Mouse (Mus musculus): ENCODE data around the gene Ccr10.
"Not testable (repeated sequence)": the region's sequence is repeated elsewhere in the genome, so short reads cannot be mapped to it uniquely, and the experiment has no call there.

Gene Ccr10

DNA sequence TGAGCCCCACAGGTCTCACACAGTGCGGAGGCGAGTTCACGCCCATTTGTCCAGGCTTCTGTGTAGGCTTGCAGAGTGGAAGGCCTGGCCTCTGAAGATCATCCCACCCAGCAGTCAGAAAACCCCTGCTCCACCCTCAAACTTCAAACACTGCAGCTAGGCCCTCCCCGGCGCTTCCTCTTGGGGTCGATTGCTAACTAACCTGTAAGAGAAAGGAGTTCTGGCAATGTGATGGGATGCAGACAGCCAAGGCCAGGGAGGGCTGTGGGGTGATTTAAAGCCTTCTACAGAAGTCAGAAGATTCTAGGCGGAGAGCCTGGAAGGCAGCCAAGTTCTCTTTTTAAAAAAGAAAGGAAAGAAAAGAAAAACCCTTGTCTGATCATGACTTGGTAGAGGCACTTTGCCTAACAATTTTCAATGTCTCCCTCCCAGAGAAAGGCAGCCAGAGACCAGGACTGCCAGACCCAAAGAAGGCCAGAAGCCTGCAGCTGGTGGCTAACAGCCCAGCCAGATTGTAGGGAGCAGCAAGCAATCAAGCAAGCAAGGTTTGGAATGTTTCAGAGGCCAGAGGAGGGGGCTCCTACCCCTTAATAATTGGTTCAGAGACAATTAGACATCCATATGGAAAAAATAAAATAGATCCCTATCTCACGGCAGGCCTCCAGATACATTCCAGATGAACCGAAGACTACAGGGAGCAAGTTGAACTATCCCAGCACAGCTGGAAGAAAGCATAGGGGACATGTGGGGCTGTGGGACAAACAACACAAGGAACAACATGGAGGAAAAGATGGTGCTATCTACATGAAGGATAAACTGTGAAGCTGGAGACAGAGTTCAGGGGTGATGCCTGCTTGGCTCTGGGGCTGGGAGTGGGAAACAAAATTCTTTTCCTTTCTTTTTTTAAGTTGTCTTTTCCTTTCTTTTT lies 25.8 kb downstream of the Ccr10 start:
- DNase-seq, result peak; percentile 19

DNA sequence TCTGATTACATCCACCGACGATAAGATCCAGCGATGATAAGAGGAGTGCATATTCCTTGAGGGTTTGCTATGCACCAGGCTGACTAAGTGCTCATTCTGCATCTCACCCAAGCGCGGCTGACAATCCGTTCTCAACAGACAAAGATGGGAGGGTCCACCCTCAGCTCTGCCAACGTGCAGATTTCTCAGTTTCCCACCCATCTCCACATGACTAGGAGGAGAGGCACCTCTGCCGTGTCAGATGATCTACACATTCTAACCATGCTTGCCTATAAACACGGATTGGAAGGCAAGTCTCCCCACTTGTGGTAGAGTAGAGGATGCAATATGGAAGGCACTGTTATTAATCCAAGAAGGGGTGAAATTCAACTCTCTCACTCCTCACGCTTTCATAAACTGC lies 26.5 kb downstream of the Ccr10 start:
- no peak for DNase-seq

DNA sequence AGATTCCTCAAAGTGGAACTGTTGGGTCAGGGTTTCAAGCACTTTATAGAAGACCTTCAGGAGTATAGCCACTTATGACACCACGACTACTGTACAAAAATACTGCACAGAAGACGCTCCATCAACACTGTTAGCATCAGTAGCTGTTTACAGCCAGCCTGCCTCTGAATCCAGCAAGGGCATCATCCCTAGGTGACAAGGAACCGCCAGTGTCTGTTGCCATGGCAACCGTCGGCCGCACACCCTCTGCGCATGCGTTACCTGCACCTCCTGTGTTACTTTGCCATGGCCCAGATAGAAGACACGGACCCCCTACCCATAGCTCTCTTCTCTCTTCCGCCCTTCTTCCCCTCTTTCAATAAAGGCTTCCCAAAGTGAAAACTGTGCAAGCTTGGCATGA lies 28.9 kb downstream of the Ccr10 start:
- DNase-seq, result peak; percentile 52

DNA sequence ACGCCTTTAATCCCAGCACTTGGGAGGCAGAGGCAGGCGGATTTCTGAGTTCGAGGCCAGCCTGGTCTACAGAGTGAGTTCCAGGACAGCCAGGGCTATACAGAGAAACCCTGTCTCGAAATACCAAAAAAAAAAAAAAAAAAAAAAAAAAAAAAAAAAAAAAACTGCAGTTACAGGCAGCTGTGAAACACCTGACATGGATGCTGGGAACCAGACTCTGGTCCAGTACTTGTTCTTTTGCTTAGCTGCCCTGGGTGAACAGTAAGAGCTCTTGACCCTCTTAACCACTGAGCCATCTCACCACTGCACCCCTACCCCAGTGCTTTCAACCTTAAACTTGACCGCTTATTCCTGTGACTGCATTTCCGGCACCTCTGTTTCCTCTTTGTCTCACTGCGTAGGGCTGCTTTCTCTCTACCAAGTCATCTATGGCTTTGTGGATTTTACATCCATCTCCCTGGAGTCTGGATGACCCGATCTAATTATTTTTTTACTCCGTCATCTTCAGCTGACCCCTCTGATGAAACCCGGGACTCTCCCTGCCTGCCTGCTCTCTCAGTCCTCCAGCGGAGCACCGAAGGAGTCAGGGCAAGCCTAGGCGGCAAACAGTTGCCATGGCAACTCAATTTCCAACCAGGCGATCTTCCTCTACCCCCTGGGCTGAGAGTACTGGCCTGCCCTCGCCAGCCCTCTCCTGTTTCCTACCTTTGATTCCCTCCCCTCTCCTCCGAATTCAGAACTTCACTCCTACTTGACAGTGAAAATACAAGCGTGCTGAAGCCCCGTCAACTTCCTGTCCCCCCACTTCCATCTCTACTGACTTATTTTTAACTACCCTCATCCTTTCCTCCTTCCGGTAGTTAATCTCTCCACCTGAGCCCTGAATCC lies 31.7 kb downstream of the Ccr10 start:
- peak; percentile 73 for DNase-seq

DNA sequence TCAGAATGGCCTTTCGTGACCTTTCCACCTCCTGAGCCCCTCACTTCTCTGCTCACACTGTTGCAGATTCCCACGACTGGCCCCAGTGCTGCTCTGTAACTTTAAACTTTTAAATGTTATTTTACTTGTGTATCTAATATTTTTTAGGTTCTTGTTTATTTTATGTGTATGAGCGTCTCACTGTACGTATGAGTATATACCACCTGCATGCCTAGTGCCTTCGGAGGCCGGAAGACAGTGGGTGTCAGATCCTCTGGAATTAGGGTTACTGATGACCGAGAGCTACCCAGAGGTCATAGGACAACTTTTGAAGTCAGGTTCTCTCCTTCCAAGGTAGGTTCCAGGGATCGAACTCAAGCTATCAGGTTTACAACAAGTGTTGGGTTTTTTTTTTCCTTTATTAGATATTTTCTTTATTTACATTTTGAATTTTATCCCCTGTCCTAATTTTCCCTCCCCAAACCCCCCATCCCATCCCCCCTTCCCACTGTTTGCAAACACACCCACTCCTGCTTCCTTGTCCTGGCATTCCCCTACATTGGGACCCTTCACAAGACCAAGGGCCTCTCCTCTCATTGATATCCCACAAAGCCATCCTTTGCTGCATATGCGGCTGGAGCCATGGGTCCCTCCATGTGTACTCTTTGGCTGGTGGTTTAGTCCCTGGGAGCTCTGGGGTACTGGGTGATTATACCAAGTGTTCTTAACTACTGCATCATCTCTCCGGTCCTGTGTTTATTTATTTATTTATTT lies 32.9 kb downstream of the Ccr10 start:
- no peak for DNase-seq

DNA sequence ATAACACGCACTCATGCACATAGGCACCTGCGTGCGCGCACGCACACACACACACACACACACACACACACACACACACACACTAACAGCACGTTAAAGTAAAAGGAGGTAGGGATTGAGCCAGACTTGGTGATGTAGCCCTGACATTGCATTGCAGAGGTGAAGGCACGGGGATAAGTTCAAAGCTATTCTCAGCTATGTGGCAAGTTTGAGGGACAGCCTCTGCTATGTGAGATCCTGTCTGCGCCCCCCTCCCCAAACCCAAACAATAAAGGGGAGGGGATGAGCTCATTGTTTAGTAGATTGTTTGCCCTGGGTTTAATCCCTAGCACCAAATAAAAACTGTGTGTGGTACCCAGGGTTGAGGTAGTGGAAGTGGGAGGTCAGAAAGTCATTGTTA lies 34.2 kb downstream of the Ccr10 start:
- DNase-seq, result no peak

DNA sequence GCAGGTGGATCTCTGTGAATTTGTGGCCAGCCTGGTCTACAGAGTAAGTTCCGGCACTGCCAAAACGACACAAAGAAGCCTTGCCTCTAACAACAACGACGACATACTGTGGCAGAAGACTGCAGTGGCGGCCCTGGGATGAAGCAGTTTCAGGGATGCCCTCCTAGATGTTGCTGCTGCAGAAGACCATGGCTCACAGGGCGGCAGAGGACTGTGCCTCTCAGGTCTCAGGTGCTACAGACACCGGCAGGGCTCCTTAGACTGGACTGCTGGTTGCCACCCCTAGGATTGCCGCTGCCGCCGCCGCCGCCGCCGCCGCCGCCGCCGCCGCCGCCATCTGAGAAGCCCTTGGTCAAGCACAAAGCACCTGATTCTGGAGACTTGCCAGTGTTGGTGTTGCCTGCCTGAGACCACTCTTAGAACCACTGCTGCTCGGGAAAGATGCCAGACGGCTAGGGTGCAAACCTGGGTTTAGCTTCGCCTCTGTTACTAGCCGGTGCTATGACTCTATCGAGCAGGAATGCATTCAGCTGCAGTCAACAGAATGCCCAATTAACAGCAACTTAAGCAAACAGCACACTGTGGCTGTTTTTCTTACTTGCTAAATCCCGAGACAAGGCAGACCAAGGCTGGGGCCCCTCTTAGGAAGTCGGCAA lies 35.0 kb downstream of the Ccr10 start:
- DNase-seq, result peak; percentile 53

DNA sequence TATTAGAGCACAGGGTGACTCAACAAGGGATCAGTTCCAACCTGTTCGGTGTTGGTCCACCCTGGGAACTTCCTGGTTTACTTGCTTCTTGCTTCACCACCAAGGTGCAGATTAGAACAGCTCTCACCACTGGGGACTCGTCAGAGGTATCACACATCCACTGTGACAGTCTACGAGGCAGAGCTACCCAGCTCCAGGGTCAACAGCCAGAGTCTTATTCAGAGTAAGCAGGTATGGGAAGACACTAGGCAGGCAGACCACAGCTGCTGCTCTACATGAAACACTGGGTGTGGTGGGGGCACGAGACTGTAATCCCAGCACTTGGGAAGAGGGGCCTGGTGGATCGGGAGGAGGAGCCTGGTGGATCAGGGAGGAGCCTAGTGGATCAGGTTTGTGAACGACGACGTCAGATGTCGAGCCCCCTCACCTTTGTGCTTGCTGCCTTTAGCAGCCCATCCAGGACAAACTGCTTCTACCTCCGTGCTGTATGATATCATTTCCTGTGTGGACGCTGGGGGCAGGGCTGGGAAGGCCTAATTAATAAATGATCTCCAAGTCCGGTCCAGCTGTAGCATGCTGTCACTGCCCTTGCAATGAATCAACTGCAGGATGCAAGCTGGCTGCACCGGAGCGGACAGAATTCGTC lies 36.6 kb downstream of the Ccr10 start:
- DNase-seq, result peak; percentile 44

DNA sequence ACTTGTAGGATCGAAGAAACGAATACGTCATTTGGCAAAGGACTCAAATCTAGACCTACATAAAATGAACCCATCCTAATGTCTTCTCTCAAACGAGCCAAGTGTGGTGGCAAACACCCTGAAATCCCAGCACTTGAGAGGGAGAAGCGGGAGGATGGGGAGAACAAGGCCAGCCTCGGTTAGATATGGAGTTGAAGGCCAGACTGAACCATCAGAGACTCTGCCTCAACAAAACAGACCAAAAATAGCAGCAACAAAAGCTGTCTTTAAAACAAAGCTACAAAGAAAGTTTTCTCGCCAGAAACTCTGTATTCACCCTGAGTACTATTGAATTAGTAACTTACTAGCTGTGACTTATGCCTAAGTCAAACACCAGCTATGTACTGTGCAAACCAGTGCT lies 38.2 kb downstream of the Ccr10 start:
- DNase-seq, result no peak

DNA sequence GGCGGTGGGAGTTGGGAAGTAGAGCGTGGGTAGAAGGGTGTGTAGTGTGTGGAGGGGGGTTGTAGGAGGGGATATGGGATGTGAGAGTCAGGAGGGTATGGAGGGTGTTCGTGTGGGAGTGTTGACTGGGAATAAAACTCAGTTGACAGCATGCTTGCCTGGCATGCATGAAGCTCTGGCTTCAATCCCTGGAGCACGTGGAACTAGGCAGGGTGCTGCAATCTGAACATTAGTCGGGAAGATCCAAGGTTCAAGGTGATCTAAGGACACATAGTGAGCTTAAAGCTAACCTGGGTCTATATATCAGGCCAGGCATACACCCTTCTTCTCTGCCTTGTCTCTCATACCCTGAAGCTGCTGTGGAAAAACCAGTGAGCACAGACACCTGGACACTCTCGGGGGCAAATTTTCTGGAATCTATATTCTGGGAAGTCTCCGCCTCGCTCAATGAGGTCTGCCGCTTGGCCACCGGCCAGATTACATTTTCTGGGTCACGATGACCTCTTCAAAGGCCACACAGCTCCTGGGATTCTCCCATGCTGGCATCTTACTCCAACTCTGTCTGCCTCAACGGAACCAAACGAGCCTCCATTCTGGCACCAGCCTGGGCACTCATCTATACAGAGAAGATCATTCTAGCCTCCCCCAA lies 40.9 kb downstream of the Ccr10 start:
- DNase-seq, result peak; percentile 62

DNA sequence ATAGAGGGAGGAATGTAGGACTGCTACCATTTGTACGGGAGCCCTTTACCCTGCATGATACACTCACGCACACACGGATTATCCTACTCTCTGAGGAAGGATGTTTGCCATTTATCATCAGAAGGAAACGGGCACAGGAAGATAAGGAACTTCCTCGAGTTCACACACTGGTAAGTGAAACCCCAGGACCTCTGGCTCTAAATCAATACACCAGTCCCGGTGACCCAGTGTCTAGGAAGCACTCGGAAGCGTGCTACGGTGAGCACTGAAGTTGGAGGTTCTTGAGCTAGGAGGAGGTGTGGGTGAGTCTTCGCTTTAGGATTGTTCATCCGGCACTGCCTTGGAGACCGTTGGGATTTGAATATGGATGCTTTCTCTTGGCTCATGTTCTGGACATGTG lies 42.2 kb downstream of the Ccr10 start:
- DNase-seq, result peak; percentile 28

DNA sequence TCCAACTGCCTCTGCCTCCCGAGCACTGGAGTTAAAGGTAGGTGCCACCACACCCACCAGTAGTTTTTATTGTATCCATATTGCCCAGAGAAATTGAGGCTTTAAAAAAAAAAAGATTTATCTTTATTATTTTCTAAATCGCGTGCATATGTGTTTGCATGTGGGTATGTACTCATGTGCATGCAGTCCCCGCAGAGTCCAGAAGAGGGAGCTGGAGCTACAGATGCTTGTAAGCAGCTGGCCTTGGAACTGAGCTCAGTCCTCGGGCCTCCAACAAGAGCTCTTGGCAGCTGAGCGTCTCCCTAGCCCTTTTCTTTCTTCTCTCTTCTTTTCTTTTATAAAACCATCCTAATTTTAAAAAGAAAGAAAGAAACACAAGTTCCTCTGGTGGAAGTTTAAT lies 43.5 kb downstream of the Ccr10 start:
- peak; percentile 57 for DNase-seq

DNA sequence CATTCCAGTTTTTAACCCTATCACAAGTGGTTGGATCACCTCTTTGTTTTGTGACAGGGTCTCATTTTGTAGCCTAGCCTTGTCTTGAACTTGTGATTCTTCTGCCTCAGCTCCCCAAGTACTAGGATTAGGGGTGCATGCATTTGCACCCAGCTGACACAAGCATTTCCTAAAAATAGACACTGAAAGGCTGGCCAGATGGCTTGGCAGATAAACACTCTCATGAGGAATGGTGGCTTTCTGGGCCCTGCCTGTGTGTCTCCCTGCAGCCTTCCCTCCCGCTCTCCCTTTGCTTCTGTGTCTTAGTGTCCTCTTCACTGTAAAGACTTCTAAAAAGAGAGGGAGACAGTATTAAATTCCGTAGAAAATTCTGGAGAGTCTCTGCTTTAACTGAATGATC lies 44.1 kb downstream of the Ccr10 start:
- DNase-seq, result peak; percentile 81

DNA sequence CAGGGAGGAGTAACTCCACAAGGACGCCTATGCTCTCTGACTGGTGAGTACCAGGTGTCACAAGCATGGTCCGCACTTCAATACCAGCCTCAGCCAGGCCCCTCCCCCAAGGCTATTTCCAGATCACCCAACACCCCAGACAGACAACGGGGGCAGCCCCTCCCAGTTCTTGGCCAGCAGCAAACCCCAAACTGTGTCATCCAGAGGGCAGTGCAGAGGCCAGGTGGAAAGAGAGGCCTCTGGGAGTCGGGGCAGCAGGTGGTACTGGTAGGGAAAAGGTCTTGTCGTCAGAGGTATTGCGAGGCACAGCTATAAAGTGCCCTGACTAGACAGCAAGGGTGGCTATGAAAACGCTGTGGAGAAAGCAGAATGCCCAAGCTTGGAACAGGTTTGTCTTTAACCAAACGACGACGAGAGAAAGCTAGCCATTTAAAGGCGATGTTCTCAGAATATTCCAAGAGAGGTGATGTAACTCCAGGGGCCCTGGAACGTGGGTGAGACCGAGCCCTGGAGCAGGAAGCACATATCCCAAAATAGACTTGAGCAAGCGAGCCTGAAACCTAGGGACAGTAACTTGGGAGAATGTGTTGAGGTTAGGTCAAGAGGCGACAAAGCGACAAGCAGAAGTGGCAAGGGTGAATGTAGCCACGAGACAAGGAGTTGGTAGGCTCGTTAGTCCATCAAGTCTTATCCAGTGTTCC lies 45.0 kb downstream of the Ccr10 start:
- DNase-seq, result peak; percentile 76

DNA sequence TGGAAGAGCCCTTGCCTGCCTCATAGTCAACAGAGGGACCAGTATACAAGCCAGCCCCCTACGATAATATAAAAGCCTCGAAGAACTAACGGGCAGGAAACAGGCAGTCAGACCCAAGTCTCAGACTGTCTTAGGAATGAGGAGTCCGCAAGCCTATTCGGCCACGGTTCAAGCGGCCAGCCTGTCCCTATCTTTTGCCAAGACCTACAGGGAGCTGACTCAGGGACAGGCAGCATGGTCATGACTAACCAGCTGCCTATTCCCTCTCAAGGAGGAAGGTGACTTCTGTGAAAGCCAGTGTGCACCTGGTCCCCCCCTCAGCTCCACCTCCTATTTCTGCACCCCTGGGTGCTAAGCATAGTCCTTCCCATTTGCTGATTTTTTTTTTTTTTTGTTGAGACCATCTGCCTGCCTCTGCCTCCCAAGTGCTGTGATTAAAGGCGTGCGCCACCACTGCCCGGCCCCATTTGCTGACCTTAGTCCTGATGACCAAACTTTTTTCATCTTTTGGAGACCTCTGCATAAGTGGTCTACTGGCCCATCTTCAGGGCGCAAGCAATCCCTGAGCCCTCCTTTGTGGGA lies 46.2 kb downstream of the Ccr10 start:
- DNase-seq, result peak; percentile 90

DNA sequence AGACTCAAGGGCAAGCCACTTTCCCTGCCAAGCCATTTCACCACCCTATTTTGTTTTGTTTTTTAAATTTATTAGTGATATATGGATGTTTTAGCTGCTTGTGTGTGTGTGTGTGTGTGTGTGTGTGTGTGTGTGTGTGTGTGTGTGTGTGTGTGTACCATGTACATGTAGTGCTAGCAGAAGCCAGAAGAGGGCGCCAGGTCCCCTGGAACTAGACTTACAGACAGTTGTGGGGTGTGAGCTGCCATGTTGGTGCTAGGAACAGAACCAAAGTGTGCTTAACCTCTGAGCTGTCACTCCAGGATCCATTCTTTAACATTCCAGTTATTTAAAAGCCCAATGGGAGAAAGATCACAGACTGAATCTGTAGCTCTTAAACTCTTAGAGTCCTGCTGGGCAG lies 48.2 kb downstream of the Ccr10 start:
- DNase-seq, result no peak

DNA sequence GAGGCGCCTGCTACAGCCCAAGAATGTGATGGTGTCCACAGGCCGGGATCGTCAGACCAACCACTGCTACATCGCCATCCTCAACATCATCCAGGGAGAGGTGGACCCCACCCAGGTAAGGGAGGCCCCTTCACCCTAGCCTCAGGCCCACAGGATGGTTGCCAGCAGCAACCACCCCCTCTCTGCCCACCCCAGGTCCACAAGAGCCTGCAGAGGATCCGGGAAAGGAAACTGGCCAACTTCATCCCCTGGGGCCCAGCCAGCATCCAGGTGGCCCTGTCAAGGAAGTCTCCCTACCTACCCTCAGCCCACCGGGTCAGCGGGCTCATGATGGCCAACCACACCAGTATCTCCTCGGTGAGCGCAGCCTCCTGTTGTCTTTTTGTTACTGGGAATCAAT lies 50.2 kb downstream of the Ccr10 start:
- peak; percentile 58 for DNase-seq

DNA sequence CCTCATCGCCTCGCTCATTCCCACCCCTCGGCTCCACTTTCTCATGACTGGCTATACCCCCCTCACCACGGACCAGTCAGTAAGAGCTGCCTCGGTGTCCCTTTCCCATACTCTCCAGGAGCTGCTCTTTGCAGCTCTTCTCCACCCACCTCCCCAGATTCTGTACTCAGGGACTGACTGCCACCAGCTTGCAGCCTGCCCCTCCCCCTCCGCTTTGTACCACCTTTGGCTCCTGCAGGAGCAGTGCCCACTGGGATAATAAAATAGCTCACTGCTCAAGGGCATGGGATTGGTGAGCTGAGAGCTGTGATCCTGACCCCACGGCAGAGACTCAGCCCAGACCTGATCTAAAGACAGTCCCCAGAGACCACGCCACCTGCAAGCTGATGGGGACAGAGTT lies 50.7 kb downstream of the Ccr10 start:
- DNase-seq, result not testable (repeated sequence)

Data from cerebellum, adult 9-11 months (tissue).